Mouse (Mus musculus) spleen, postnatal 36 days (tissue): ENCODE measurements around the gene Pmm2.

ENCODE experiments used
- DNase-seq, 2 experiments: peaks; one replicate each; pipeline ENCODE4 v3.0.0; 2022; ENCODE audit warnings: low spot score in 2 of 2, mixed read lengths in 1 of 2

Gene Pmm2

DNA sequence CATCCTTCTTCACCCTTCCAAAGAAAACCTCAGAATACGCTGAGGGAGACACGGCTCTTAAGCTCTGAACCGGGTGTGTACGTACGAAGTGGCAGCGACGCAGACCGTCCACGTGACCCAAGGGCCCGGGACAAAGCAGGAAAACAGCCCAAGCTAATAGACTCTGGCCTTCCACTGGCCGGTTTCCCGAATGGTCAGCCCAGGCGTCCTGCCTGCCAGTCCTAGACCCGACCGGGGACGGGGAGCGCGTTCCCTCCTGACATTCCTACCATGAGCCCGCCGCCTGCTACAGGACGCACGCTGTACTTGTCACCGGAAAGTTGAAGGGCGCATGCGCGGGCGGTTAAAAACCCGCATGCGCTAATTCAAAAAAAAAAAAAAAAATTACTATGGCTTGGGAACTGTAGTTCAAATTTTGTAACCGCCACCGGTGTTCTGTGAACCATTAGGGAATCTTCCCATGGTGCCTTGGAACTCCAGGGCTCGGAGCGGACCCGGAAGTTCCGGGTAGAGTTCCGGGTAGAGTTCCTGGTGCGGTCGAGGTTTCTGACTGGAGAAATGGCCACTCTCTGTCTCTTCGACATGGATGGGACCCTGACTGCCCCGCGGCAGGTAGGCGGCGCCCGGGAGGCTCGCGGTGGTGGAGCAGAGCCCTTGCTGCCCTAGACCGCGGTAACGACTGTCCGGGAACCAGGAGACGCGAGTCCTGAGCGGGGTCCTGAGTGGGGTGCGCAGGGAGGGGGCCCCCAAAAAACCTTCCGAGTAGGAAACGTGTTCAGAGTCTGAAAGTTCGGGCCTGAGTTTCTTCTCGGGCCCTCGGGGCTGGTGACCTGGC, at the start of gene Pmm2, which contains the start of gene Tmem186:
Gene Pmm2 (plus strand): TSS at position 458 of the 835 bp plus-strand sequence.
Gene Tmem186 (minus strand): TSS at position 496 of the 835 bp plus-strand sequence.
- DNase-seq, result peak; percentile 72 to 75

DNA sequence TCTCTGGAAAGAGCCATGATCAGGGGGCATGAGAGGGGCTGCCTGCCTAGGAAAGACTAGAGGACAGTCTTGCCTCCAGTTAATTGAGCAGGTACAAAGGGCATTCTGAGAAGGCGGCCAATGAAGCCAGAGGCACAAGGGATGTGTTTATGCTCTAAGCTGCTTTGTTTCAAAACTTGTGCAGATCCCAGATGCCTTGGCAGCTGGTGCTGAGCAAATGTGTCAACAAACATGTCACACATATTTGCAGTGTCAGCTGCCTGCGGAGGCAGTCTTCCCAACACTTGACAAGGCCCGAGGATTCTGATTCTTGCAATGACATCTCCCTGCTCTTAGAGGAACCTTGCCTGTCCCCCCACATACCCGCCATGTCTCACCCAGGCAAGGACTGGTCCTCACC, 42.1 kb upstream of the Pmm2 start:
- no peak for DNase-seq

DNA sequence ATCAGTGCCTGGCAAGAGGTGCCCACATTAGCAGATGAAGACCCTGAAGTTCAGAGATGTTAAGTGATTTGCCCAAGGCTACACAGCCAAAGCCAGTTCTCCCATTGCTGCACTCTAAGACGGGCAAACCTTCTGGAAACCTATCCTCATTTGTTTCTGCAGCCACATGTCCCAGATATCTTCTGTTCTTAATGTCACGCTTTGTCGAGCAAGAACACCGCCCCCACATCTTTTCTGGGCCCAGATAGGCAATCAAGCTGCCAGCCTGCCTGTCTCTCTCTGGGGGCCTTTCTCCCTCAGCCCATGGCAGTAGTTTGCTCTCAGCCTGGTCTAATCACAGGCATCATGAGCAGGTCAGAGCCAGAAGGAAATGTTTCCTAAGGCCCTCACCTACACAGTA, 41.1 kb upstream of the Pmm2 start:
- no peak for DNase-seq

DNA sequence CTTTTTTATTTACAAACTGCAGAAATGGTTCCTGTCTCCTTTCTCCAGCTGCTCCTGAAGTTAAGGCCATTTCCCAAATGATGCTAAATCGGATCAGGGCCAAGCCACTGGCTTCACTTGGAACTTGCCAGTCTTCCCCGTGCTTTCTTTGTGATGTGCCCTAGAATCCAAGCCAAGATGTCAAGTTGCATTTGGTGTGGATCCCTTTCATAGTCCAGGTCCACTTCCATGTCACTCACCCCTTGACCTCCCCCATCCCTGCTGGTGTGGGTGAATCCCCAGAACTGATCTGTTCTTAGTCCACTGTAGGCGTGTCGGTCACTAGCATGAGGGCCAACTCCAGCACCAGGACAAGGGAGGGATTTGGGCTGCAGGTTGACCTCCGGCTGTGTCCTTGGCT, 40.0 kb upstream of the Pmm2 start:
- DNase-seq, result no peak

DNA sequence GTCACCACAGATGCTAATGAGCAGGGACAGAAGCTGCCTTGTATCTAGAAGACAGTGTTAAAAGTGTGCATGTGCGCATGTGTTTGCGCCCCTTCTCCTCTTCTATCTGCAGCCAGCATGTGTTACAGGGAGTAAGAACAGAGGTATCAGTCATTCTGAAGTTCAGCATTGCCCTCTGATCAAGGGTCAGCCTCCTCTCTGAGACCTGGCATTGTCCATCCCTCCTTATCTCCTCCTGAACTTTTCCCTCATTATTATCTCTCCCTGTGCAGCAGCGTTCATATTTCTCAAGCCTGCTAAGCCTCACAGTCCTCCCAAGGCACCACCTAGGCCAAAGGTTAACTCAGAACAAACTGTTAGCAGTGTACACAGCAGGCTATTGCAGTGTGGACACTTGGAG, 33.7 kb upstream of the Pmm2 start:
- no peak for DNase-seq

DNA sequence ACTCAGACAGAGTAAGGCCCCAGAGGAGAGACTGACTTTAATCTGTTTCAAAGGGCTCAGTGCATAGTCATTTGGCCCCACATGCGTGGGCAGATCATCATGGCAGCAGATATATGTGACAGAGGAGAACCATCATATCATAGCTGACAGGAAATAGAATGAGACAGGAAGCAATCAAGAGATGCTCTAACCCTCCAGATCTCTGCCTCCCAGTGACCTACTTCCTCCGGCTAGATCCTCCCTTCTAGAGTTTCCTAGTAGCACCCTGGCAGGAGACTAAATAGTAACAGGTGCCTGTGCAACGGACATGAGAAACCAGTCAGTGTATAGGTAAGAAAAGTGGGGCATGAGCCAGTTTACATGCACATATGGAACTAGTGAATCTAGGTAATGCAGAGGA, 27.1 kb upstream of the Pmm2 start:
- DNase-seq, result no peak

DNA sequence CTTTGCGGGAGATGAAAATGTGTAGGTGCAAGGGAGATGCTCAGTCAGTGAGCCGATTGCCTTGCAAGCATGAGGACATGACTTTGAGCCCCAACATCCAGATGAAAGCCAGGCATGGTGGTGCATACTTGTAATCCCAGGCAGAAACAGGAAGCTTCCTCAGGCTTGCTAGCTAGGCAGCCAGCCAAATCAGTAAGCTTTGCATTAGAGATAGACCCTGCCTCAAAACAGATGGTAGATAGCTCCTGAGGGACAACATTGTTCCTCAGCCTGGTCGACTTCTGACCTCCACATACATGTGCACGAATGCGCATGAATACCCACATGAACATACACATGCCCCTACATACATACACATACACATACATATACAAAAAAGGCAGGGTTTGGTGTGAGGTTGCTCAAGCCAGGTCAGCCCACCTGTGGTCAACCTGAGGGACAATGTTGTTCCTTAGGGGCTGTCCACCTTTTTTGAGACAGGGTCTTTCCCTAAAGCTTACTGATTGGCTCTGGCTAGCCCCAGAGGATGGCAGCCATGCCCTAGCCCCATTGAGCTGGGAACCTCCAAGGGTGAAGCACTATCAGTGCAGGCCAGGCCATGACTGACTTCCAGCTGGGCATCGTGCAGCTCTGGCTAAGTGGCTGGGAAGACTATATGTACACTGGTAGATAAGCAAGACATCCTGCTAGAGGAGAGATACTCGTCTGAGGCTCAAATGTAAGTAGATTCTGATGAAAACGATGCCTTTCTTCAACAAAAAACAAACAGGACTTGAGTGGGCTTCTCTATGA, 25.1 kb upstream of the Pmm2 start:
- peak; percentile 30 to 55 for DNase-seq

DNA sequence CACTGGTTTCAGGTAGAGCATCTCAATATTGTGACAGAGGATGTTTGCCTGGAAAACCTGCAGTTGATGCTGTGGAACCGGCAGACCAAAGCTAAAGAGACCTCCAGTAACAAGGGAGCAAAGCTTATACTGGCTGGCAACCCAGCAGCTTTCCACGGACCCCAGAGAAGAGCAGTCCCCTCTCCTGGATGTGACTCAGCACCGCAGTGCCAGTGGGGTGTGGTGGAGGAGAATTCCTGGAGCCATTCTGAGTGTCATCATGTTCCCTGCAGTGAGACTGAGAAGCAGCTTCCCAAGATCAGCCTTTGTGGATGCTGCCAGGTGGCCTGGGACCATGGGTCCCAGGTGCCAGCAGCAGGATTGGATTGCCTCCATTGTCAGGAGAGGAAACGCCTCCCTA, 24.4 kb upstream of the Pmm2 start:
- DNase-seq, result no peak

DNA sequence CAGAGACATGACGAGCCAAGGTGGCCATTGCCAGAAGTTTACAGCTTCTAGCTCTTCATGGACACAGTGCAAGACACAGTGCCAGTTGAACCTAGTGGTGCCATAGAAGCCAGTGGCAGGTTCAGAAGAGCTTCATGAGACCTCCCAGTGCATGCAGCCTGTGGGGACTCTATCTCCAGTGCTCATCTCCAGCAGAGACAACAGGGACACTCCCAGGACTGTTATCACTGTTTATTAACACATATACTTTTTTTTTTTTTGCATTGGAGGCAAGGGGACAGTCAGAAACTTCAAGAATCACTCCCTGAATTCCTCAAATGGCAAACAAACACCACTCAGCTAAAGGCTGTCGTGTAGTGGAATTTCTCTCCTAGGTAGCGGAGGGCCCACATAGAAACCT, 24.0 kb upstream of the Pmm2 start:
- no peak for DNase-seq

DNA sequence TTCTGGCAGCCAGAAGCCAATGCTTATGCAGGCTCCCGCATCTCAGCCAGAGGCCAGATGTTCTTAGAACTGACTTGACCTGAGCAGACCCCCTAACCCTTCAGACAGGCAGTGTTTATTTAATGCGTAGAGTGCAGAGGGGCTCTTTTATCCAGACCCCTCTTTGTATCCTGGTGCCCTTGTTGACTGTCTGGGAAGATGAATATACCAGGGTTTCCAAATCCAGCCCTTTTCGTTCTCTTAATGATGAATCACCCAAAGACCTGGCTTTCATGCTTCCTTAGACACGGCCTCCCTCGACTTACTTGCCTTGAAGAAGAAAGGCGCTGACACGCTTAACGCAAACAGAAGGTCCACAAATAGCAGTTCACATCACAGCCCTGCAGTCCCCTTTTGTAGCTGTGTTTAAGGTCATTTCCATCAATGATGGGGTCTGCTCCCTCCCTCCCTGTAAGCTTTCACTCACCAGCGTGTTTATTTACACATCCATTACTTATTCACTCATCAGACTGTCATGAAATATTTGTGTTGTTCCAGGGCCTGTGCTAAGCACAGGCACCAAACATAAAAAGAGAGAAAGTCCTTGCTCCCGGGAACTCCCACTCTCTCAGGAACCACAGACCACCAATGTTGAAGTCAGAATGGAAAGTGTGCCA, 17.7 kb upstream of the Pmm2 start:
- DNase-seq, result no peak

DNA sequence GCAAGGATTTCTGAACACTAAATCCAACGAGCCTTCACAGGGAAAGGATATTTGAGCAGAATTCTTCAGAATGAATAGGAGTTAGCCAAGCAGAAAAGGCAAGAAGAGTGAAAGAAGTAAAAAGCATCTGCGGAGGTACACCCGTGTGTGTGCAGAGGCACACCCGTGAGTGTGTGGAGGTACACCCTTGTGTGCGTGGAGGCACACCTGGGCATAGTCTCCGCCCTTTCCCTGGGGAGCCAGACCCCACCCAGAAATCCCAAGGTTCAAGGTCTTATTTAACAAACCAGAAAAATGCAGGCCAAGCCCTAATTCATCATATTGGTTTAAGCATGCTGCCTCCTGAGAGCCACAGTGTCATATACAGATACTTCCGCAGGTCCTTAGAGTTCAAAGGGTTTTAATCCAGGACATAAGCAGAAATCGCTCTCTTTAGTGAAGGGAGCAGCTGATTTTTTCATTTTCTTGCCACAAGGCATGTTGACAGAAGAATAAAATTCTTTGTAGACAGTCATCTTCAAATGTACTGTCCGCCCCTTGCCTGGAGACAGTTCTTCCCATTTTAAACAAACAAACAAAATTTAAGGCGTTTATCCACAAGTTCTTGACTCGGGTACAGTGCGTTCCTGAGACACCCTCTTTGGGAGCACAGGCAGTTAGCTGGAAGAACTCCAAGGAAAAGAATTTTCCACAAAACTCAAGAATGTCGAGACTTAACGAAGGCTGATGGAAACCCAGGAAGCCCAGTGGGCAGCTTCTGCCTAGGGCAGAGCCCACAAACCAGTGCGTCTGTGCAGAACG, 17.0 kb upstream of the Pmm2 start:
- DNase-seq, result no peak

DNA sequence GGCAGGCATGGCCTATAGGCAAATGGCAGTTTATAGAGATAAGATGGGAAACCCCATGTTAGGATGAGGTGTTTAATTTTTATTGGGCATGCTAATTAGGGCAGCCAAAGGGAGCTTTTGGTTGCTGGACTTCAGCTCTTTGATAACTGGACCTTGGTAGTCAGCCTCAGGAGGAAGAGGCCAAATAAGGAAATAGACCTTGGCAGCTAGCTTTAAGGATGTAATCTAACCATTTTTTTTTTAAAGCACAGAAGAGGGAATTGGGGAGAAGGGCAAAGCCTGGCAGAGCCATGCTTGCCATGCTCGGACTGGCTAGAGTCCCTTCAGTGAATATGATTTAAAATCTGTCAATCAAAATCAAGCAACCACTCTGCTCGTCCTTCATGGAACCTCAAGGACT, 7.1 kb upstream of the Pmm2 start:
- no peak for DNase-seq

DNA sequence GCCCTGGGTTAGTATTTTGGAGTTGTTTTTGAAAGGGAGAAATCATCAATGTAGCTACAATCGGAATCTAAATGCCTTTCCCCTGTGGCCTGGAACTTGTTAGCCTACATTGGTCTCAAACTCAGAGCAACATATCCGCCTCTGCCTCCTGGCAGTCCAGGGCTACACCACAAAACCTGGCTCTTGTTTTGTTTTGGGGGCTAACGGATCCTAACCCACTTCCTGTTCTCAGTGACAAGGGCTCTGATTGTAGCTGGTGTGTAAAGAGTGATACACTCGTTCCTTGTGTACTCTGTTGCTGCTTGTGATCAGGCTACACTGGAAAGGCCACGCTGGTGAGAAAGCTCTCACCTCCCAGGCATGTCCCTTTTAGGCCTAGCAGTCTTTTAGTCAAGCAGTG, 6.0 kb upstream of the Pmm2 start:
- no peak for DNase-seq

DNA sequence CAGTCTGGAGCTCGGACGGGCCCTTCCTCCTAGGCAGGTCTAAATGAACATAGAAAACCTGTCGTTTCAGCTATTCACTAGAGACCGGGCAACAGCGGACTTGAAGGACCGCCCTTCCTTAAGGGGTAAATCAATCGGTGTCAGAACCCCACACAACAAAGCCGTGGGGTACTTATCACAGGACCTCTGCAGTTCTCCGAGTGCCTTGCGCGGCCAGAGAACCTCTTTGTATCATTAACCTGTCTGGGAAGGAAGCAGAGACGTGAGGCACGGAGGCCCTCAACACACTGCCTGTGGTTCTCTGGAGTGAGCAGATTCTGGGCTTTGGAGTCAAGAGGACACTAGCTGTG, 632 bp upstream of the Pmm2 start:
- DNase-seq, result no peak

DNA sequence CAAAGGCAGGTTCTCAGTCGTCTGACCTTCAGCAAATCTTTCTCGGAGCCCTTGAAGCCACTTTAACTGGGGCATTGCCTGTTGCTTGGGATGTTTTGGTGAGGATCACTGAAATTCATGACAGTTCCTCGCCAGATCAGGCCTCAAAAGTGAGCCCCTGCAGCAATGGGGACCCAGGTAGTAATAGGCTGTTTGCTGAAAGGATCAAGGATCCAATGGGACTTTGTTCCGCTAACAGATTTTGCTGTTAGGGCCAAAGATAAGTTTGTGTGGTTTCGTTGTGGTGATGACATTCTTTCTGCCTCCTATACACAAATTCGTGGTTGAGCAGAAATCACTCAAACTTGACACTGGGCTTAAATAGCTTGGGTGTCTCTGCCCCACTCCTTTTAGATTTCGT, 657 bp downstream of the Pmm2 start:
- no peak for DNase-seq

DNA sequence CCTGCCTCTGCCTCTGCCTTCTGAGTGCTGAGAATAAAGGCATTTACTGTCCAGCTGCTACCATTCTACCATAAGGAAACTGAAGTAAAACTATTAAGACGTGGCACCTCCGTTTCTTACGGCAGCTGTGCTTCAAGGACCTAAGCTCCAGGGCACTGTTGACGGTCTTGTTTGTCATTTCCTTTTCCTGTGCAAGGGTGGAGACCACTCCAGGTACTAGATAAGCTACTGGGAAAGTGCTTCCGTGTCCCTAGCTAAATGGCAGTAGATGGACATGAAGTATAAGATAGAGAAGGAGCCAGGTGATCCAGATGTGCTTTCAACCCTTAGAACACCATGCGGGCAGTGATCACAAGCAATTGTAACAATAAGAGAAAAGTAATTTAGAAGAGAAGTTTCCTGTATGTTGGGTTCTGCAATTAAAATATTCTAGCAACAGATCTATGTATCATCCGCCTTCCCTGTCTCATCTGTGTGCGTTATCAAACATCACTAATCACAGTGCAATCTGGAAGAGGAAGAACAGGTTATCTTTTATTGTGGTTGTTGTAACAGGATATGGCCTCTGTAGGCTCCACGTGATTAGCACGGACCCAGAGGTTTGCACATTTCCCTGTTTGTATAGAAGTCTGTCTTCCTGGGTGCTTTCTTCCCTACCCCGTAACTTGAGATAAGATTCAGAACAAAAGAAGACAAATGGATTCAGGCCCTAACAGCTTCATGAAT, 2.2 kb downstream of the Pmm2 start:
- no peak for DNase-seq

DNA sequence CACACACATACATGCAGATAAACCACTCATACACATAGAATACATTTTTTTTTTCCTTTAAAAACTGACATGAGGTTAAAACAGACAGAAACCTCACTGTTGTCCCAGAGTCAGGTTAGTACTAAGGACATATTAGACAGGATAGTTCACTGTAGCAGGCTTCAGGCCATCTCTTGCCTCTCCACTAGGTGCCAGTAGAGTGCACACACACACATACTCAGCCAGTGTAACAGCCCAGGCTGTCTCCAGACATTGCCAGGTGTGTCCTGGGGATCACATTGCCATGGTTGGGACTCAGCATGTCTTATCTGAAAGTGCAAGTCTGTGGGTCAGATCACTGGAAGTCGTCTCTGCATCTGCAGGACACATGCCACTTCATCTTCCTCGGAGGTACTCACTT, 6.4 kb downstream of the Pmm2 start:
- DNase-seq, result peak; percentile 35 to 52

DNA sequence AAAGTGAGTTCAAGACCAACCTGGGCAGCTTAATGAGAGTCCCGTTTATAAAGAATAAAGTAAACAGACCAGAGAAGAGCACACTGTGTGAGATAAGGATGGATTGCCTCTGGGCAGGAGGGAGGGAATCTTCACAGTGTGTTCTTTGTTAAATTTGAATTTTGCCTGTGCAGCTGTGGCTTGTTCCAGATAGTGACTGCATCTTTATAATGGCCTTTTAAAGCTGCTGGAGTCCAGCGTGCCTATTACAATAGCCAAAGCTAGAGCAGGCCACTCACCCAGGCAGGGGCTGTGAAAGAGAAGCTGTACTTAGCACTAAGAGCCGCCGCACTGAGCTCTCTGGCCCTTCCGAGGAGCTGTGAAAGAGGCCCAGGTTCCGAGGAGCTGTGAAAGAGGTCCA, 8.1 kb downstream of the Pmm2 start:
- DNase-seq, result no peak

DNA sequence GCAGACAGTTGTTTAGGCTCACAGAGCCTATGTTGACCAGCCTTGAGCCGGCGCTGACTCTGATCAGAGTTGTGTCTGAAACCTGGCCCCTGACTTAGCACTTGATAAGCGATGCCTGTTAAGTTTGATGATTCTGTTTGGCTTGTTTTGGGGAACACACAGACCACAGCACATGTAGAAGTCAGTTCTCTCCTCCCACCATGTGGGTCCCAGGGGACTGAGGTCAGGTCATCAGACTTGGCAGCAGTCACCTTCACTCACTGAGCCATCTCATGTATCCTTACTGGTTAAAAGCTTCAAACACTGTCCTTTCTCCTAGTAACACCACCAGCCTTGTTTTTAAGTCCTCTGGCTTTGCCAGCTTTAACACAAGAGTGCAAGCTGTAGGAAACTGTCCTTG, 12.5 kb downstream of the Pmm2 start:
- no peak for DNase-seq

DNA sequence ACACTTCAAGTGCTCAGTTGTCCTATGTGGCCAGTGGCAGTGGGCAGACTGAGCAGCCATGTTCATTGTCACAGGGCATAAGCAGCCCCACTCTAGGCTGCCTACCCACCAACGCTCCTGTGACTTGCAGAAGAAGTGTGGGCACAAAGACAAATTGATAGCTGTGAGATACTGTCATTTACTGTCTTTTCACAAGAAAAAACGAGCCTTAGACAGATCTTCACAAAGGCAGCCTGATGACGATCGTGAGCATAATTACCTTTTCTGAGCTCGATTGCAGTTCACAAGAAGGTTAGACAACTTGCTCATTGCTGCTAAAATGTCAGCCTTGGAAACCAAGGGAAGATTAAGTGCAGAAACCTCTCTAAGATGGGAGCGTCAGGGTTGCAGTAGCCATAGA, 17.6 kb downstream of the Pmm2 start:
- no peak for DNase-seq

DNA sequence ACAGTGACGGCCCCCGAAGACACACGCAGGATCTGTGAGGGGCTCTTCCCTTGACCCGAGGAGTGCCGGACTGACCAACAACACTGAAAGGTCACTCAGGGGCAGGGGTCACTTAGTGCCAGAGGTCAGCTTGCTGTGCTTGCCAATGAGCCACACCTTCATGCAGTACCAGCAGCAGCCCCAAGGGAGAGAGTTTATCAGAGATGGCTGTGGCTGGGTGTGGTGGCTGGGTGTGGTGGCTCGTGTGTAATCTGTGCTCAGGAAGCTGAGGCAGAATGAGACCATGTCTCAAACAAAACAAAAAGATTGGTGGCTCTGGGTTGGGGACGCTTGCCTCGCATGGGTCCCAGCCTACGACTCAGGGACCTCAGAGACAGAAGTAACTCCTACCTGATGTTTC, 18.1 kb downstream of the Pmm2 start:
- DNase-seq, result no peak
